ENCODE assay signal across 12 mouse cellular contexts in genomic region chr9:34871316-34871966, GRCm38 (mm10).
DNase-seq lines count a peak whose midpoint lies in the region; ATAC-seq lines count a peak whose summit lies in the region.
"Had no signal": no experiment of that assay in that cellular context is flagged by ENCODE, and none has a peak within 500 bp of the region (broad histone marks: within the 10 kb centered on the region; RNA-seq: fewer than 3 reads in every experiment).

No protein-coding gene starts in this region.

- no peaks in the 10 kb centered on the region for H3K9me3 ChIP-seq in forebrain, embryonic 14.5 days (replicated peaks; ENCODE audit: control insufficient read depth, low read length)
- no peaks in the 10 kb centered on the region for H3K9me3 ChIP-seq in neural tube, embryonic 13.5 days

- no peaks in the 10 kb centered on the region for H3K27me3 ChIP-seq in forebrain, embryonic 14.5 days (replicated peaks; ENCODE audit: control insufficient read depth, insufficient read depth, low read length)
- H3K27me3 ChIP-seq in neural tube, embryonic 13.5 days = no peaks in the 10 kb centered on the region; the same call in 1 of the 2 replicates

- H3K4me1 ChIP-seq in forebrain, embryonic 14.5 days (ENCODE audit: control insufficient read depth, insufficient read depth, low read length) = 0 out of 2 replicates have a peak, but pooled peaks cover 3% of the 10 kb centered on the region
- peaks cover 30% of the 10 kb centered on the region for H3K4me1 ChIP-seq in neural tube, embryonic 13.5 days (replicated peaks)

- peak; percentile 66 for DNase-seq in embryo, embryonic 10.5 days (ENCODE audit: low spot score)
- peak; percentile 50 for DNase-seq in forebrain, embryonic 14.5 days (ENCODE audit: low spot score)
- DNase-seq in mesoderm, embryonic 11.5 days (ENCODE audit: low read depth, low spot score) = peak; percentile 30
- DNase-seq in adrenal gland, postnatal 10 days = no peak
- DNase-seq in urinary bladder, postnatal 36 days (ENCODE audit: low spot score in 2 of 2) = no peak
- DNase-seq in gastrocnemius, adult 18-20 months (ENCODE audit: low spot score) = no peak
- no peak for DNase-seq in spleen, postnatal 10 days (ENCODE audit: low spot score in 2 of 2)
- DNase-seq: heart, postnatal 36 days; kidney, adult 9 months had no signal

- ATAC-seq in forebrain, embryonic 14.5 days = peak; percentile 65
- ATAC-seq in neural tube, embryonic 13.5 days (ENCODE audit: low read depth) = no peak

- no peak overlapping the region for H3K4me3 ChIP-seq in forebrain, embryonic 14.5 days (ENCODE audit: low read depth, low read length)
- no peak overlapping the region for H3K4me3 ChIP-seq in neural tube, embryonic 13.5 days
- H3K4me3 ChIP-seq: heart, adult 2 months; layer of hippocampus, adult 2 months had no signal

- WGBS in forebrain, embryonic 14.5 days = 8% methylated on average over 15 of the region's 15 CpGs
- 12% methylated on average over 15 of the region's 15 CpGs for WGBS in neural tube, embryonic 13.5 days

- H3K9ac ChIP-seq in forebrain, embryonic 14.5 days (ENCODE audit: low read length) = no peak overlapping the region
- peak overlapping the region; percentile 10; the same call in 1 of the 2 replicates for H3K9ac ChIP-seq in neural tube, embryonic 13.5 days

- no peak overlapping the region for H3K27ac ChIP-seq in forebrain, embryonic 14.5 days (ENCODE audit: low read depth, low read length)
- H3K27ac ChIP-seq in neural tube, embryonic 13.5 days (replicated peaks) = peak overlapping the region; percentile 4; the same call in 1 of the 2 replicates
- H3K27ac ChIP-seq: heart, adult 2 months; layer of hippocampus, adult 2 months had no signal

- H3K36me3 ChIP-seq in forebrain, embryonic 14.5 days (ENCODE audit: control insufficient read depth, insufficient read depth, low read length) = no peaks in the 10 kb centered on the region
- no peaks in the 10 kb centered on the region for H3K36me3 ChIP-seq in neural tube, embryonic 13.5 days

- H3K4me2 ChIP-seq in forebrain, embryonic 14.5 days (ENCODE audit: low read length) = no peak overlapping the region
- peak overlapping the region; percentile 18; the same call in 1 of the 2 replicates for H3K4me2 ChIP-seq in neural tube, embryonic 13.5 days

Comparison
In these comparisons a context has a peak if more than half of its experiments do, and no peak if none do; other contexts are left out.
1. DNase-seq: peak in embryo, embryonic 10.5 days (single experiment), forebrain, embryonic 14.5 days (single experiment) and mesoderm, embryonic 11.5 days (single experiment); none in adrenal gland, postnatal 10 days (single experiment), urinary bladder, postnatal 36 days (0 of 2), gastrocnemius, adult 18-20 months (single experiment) and spleen, postnatal 10 days (0 of 2).